Mouse (Mus musculus): ENCODE data around the gene Gtf3c2. TPM values are rescaled to one million over a fixed set of nuclear protein-coding genes. Genes with fewer than 3 reads are reported as not detected.

Gene Gtf3c2
- 96.4 TPM for polyA plus RNA-seq (2017; shearing (Covaris generic))

DNA sequence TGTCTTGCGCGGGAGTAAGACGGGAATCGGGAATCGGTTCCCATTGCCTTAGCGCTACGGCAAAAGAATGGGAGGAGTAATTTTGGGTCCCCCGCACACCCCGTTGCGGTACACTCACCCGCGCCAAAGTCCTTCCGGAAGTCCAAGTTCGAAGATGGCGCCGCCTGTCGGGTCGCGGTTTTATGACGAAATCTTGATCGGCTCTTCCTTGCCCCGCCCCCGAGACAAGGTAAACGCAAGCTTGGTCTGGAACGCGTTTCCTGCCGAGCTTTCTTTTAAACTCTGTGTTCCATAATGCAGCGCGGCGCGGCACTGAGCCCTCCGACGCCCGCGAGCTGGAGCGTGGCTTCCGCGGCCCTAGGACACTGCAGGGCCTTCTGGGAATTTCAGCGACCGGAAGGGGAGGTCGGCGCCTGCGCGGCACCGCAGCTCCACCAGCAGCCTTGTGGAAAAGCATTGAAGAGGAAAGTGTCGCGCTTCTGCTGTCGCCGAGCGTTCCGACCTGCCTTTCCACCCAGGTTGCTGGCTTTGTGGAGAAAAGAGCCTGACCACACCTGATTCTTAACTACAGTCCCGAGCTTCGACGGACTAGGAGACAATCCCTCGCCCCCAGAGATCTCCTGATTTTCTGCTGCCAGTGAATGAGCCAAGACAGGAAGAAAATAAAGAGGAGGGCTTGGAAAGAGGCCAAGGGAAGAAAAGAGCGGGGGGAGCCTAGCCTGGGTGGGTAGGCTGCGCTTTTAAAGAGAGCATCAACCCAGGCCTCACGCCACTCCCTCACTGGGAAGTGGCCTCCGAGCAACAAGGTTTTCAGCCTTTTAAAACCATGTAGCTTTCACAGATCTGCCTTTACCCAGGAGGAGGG lies at the start of gene Gtf3c2, which contains the start of gene Gm29609:
Gtf3c2 (minus strand) TSS at position 379 of the 865 bp plus-strand sequence.
Gm29609 (minus strand) TSS at position 146 of the 865 bp plus-strand sequence.

DNA sequence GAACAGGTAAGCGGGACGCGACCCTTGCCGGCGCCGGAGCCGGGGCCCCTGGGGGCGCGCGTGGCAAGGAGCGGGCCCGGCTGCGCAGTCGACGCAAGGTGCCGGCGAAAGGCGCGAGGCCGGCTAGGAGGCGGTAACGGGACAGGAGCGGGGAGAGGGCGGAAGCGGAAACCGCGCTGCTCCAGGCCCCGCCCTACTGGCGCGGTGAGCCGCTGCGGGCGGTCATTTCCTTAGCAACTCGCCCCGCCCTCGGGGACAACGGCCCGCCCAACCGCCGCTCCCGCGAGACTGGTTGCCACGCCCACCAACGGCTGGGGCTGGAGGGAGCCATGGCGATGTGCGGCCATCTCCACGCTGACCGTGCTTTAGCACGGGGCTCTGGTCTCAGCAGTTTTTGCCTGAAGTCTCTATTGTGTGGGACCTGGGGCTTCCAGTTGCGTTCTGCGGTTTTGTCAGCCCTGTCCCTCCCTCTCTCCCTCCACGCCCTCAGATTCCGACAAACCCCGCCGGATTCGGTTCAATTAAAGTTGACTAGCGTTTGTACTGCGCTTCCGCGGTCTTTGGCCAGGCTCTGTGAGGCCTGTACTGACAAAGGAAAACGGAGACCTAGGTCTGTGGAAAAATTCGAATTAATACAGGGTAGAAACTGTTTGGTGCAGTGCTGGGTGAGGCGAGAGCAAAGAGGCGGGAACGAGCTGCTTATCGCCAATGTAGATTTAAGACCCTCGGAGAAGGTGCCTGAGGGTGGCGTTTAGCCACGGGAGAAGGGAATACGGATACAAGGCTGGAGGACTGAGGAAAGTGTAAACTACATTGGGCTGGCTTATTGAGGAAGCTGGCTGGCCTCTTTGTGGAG lies 40.7 kb upstream of the Gtf3c2 start, which contains the start of gene Ppm1g:
Ppm1g (minus strand) TSS at position 240 of the 856 bp plus-strand sequence.

DNA sequence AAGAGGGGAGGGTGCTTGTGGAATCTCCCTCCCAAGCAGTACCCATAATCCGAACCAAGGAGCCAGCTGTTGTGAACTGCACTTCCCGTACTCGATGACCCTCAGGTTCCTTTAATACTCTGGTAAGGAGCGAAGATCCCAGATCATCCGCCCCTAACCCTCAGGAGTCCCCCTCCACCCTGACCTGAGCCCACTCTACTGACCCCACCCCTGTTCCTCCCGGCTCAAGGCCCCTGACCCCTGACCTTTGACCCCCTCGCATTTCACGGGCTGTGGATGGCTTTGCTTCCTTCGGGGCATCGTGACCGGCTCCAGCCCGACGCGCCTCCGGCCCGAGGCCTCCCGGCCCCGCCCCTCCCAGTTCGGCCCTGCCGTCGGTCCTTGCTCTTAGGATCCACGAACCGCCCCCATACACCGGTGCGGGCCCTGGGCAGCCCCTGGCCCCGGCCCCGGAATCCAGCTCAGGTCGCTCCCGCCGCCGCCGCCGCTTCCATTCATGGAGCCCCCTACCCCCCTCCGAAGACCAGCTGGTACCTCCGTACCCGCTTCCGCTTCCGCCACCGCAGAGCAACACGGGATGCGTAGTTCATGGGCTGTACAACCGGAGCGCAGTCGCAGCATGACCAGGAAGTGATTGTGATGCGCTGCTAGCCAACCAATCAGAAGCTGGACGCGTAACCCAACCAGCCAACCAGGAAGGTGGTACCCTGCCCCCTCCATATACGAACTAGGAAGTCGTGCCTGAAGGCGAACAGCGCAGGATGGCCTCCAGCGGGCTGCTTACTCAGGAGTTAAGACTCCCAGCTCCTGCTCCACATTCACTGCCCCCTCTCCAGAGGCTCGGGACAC lies 22.0 kb upstream of the Gtf3c2 start, which contains the start of gene Zfp513:
Zfp513 (minus strand) TSS at position 562 of the 849 bp plus-strand sequence.

DNA sequence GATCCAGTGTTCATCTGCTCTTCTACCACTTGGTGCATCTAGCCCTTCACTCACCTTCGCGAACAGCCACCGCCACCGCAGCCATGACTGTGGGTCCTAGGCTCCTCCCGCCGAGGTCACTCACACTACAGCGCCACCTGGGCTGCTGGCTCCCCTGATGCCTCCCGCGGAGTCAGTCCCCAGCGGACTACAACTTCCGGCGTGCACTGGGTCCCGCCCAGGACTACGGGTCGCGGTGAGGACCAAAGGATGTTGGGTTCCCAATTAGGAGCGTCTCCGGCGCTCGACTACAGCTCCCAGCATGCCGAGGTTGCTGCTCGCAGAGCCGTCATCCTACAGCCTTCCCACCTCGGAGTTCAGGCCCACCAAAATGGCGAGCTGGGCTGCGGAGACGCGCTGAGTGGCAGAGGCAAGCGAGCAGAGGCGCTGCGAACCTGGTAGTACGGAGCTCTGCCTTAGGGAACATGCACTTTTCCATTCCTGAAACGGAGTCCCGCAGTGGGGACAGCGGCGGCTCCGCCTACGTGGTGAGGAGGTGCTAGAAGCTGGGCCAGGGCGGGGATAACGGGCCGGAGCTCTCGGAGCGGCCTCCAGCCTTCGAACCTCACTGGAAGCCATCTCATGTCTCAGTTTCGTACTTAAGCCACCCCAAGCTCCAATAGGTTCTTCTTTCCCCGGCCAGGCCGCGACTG lies 13.1 kb upstream of the Gtf3c2 start, which contains the start of the genes Snx17 and Eif2b4:
Snx17 (plus strand) TSS at position 289 of the 692 bp plus-strand sequence.
Eif2b4 (minus strand) TSS at position 492 of the 692 bp plus-strand sequence.

DNA sequence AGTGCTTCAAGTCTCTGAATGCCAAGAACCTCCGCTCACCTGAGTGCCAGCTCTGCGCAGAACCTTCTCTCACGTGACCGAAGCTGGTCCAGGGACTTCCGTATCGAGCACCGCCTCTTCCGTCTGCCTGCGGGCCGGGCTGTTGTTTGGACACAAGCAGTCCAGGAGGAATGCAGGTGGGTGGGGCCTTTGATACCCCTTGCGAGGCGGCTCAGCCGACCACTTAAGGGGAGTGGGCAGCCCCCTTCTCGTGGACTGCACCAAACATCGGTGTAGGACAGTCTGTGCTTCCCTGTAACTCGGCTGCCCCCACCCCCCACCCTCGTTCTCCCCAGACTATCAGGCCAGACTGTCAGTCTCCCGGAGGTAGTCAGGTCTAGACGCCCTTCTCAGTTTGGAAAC lies 25.8 kb downstream of the Gtf3c2 start, which contains the start of gene Mpv17:
Mpv17 (minus strand) TSS at position 100 of the 402 bp plus-strand sequence.

DNA sequence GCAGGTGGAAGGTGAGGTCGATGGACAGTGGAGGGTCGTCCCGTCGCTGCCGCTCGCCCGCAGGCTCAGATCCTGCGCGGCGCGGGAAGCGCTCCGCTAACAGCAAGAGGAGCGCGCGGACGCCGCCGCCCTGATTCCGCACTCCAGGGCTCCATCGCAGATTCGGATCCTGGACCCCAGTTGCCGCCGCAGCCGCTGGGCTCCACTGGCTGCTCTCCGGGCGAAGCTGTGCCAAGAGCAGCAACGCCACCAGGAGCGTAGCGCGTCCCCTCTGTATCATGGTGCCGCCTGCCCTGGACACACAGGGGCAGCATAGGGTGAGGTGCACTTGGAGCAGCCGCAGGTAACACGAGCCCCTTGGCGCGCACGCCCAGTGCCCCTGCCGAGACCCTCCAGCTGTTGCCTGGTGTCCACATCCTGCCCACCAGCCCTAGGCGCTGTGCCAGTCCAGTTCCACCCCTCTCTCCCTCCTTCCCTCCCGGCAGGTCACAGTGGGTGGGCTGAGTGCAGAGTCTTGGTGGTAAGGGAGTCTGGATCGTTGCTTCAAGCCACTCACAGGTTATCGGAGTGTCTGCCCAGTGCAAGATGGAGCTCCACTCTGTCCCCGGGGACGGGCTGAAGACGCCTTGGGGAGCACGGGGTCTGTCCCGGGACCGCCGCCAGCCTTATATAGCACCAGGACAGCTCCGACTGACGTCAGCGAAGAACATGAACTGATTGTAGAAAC lies 41.5 kb downstream of the Gtf3c2 start, which contains the start of gene Ucn:
Ucn (minus strand) TSS at position 589 of the 727 bp plus-strand sequence.

DNA sequence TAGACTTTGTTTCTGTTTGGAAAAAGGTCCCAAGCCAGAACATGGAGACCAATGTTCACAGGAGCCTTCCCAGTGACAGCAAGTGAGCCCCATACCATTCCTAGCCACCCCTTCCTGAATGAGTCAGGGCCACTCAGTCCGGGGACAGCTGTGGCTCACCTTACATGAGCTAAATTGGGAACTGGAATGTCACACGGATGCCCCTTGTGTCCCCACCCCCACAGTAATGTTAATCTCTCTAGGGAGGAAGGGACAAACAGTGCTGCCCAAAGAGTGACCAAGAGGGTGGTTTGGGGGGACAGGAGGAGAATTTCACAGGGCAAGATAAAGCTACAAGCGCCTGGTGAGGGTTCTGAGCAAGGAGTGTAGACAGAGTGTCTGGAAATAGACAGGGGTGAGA lies 63.6 kb downstream of the Gtf3c2 start, which contains the start of gene Trim54:
Trim54 (plus strand) TSS at position 359 of the 400 bp plus-strand sequence.

DNA sequence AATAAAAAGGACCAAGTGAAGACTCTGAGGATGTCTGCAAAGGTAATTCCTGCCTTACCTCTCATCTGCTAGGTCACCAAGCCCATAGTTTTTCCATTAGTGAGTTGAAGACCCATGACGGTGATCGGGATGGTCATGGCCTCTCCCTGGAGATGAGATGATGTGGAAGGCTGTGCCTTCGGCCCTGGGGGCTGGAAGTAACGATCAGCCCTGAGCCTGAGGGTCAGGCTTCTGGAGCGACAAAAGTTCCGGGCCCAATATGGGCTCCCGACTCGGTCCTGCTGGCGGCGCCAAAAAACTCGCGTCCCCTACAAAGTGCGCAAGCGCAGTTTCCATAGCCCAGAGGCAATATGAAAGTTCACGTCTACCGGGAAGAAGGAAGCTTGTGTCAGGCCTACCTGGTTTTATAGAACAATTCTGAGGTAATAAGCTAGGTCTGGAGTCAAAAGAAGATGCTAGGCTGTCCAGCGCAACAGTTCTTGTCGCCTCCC lies 71.9 kb downstream of the Gtf3c2 start, which contains the start of gene Slc30a3:
Slc30a3 (minus strand) TSS at position 238 of the 491 bp plus-strand sequence.

Other genes starting within 250 kb of the Gtf3c2 start
- gene Cgref1, start 234.6 kb downstream of the Gtf3c2 start, polyA plus RNA-seq (2017; shearing (Covaris generic)): 0.26 TPM
- gene Preb, start 219.8 kb downstream of the Gtf3c2 start, polyA plus RNA-seq (2017; shearing (Covaris generic)): 215 TPM
- gene Tcf23, start 211.5 kb downstream of the Gtf3c2 start, polyA plus RNA-seq (2017; shearing (Covaris generic)): not detected
- gene Atraid, start 131.8 kb downstream of the Gtf3c2 start, polyA plus RNA-seq (2017; shearing (Covaris generic)): 62.9 TPM
- gene Slc5a6, start 131.2 kb downstream of the Gtf3c2 start, polyA plus RNA-seq (2017; shearing (Covaris generic)): 5.3 TPM
- gene Cad, start 125.4 kb downstream of the Gtf3c2 start, polyA plus RNA-seq (2017; shearing (Covaris generic)): 16.7 TPM
- not detected for gene Dnajc5g, start 73.9 kb downstream of the Gtf3c2 start, polyA plus RNA-seq (2017; shearing (Covaris generic))
- 1.3 TPM for gene Slc30a3, start 71.9 kb downstream of the Gtf3c2 start, polyA plus RNA-seq (2017; shearing (Covaris generic))
- gene Trim54, start 63.4 kb downstream of the Gtf3c2 start, polyA plus RNA-seq (2017; shearing (Covaris generic)): not detected
- gene Ucn, start 41.3 kb downstream of the Gtf3c2 start, polyA plus RNA-seq (2017; shearing (Covaris generic)): not detected
- gene Mpv17, start 25.9 kb downstream of the Gtf3c2 start, polyA plus RNA-seq (2017; shearing (Covaris generic)): 16.9 TPM
- gene Gm29609, start 233 bp downstream of the Gtf3c2 start, polyA plus RNA-seq (2017; shearing (Covaris generic)): not detected
- gene Snx17, start 13.1 kb upstream of the Gtf3c2 start, polyA plus RNA-seq (2017; shearing (Covaris generic)): 83.0 TPM
- gene Eif2b4, start 13.3 kb upstream of the Gtf3c2 start, polyA plus RNA-seq (2017; shearing (Covaris generic)): 46.4 TPM
- 24.6 TPM for gene Zfp513, start 22.2 kb upstream of the Gtf3c2 start, polyA plus RNA-seq (2017; shearing (Covaris generic))
- 166 TPM for gene Ppm1g, start 40.5 kb upstream of the Gtf3c2 start, polyA plus RNA-seq (2017; shearing (Covaris generic))
- gene Nrbp1, start 60.7 kb upstream of the Gtf3c2 start, polyA plus RNA-seq (2017; shearing (Covaris generic)): 283 TPM
- gene Gm9970, start 61.1 kb upstream of the Gtf3c2 start, polyA plus RNA-seq (2017; shearing (Covaris generic)): not detected
- gene Krtcap3, start 71.5 kb upstream of the Gtf3c2 start, polyA plus RNA-seq (2017; shearing (Covaris generic)): 42.2 TPM
- 8.5 TPM for gene Ift172, start 111.0 kb upstream of the Gtf3c2 start, polyA plus RNA-seq (2017; shearing (Covaris generic))
- gene Fndc4, start 115.9 kb upstream of the Gtf3c2 start, polyA plus RNA-seq (2017; shearing (Covaris generic)): 4.6 TPM
- not detected for gene Gckr, start 117.3 kb upstream of the Gtf3c2 start, polyA plus RNA-seq (2017; shearing (Covaris generic))

Data from effector memory CD4-positive, alpha-beta T cell, adult 5 months (primary cell).